Mouse (Mus musculus): ENCODE data around the gene Fcmr. TPM values are rescaled to one million over a fixed set of nuclear protein-coding genes. Genes with fewer than 3 reads are reported as not detected.

The Fcmr gene
- total RNA-seq, 4 experiments from 2014 or later = not detected

GRCm38 (mm10) chr1:130857456-130857855 lies 8.0 kb upstream of the Fcmr start:
- no peak for DNase-seq (ENCODE audit: low spot score in 2 of 2)

- DNase-seq (ENCODE audit: low spot score in 2 of 2) = no peak
Observed at GRCm38 (mm10) chr1:130864238-130864637, 1.2 kb upstream of the Fcmr start.

- no peak for DNase-seq (ENCODE audit: low spot score in 2 of 2)
Observed at GRCm38 (mm10) chr1:130864741-130865140, 728 bp upstream of the Fcmr start.

GRCm38 (mm10) chr1:130872912-130873311 lies 7.4 kb downstream of the Fcmr start:
- DNase-seq (ENCODE audit: low spot score in 2 of 2) = no peak

- peak; percentile 11 to 32 for DNase-seq (ENCODE audit: low spot score in 2 of 2)
Observed at GRCm38 (mm10) chr1:130875139-130875538, 9.7 kb downstream of the Fcmr start.

- no peak for DNase-seq (ENCODE audit: low spot score in 2 of 2)
Observed at GRCm38 (mm10) chr1:130875910-130876309, 10.4 kb downstream of the Fcmr start.

GRCm38 (mm10) chr1:130876931-130877509 lies 11.6 kb downstream of the Fcmr start:
- peak; percentile 22 to 38 for DNase-seq (ENCODE audit: low spot score in 2 of 2)

- peak in 1 of 2 experiments; percentile 5 for DNase-seq (ENCODE audit: low spot score in 2 of 2)
Observed at GRCm38 (mm10) chr1:130877889-130878614, 12.6 kb downstream of the Fcmr start.

GRCm38 (mm10) chr1:130879927-130880326 lies 14.5 kb downstream of the Fcmr start:
- DNase-seq (ENCODE audit: low spot score in 2 of 2) = no peak

- DNase-seq (ENCODE audit: low spot score in 2 of 2) = no peak
Observed at GRCm38 (mm10) chr1:130883146-130883545, 17.7 kb downstream of the Fcmr start.

GRCm38 (mm10) chr1:130887354-130887753 lies 21.9 kb downstream of the Fcmr start, which contains the start of gene Il24:
Il24 (minus strand) TSS chr1:130887454.
- no peak for DNase-seq (ENCODE audit: low spot score in 2 of 2)

- DNase-seq (ENCODE audit: low spot score in 2 of 2) = no peak
Observed at GRCm38 (mm10) chr1:130892446-130892845, 27.0 kb downstream of the Fcmr start.

- DNase-seq (ENCODE audit: low spot score in 2 of 2) = no peak
Observed at GRCm38 (mm10) chr1:130893329-130894040, 28.0 kb downstream of the Fcmr start.

- DNase-seq (ENCODE audit: low spot score in 2 of 2) = no peak
Observed at GRCm38 (mm10) chr1:130894468-130894867, 29.0 kb downstream of the Fcmr start.

- no peak for DNase-seq (ENCODE audit: low spot score in 2 of 2)
Observed at GRCm38 (mm10) chr1:130902505-130902904, 37.0 kb downstream of the Fcmr start.

GRCm38 (mm10) chr1:130911401-130912010 lies 46.0 kb downstream of the Fcmr start, which contains the start of gene Il20:
Il20 (minus strand) TSS chr1:130911451.
- no peak for DNase-seq (ENCODE audit: low spot score in 2 of 2)

- no peak for DNase-seq (ENCODE audit: low spot score in 2 of 2)
Observed at GRCm38 (mm10) chr1:130918323-130918980, 53.0 kb downstream of the Fcmr start.

- no peak for DNase-seq (ENCODE audit: low spot score in 2 of 2)
Observed at GRCm38 (mm10) chr1:130926484-130926883, 61.0 kb downstream of the Fcmr start.

Data from layer of hippocampus, adult 8-10 months (tissue).